In the genomic region with DNA sequence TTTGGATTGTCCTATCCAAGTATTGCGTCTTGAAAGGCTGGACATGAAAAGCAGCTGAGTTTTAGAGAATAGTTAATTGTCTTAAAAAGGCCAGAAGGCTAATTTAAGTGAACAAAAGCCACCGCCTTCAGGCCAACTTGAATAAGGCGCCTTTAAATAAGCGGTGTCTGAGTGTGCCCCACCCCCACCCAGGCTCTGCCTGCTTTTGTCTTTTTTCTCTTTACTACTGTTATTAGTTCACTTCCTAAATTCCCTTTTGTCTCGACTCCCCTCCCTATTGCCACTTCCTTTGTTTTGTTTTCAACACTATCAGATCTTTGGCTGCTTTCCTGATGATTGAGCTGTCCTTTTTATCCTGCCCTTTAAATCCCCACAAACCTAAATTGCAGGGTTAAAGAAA, we compare ENCODE assay signal across 8 mouse cellular contexts. TPM values are rescaled to one million over a fixed set of nuclear protein-coding genes. Genes with fewer than 3 reads are reported as not detected.
DNase-seq lines count a peak whose midpoint lies in the region; ATAC-seq lines count a peak whose summit lies in the region.

No protein-coding gene starts in this region.

- H3K9me3 ChIP-seq in hindbrain, embryonic 16.5 days (ENCODE audit: control insufficient read depth, low read length) = no peaks in the 10 kb centered on the region
- no peaks in the 10 kb centered on the region for H3K9me3 ChIP-seq in limb, embryonic 15.5 days
- H3K9me3 ChIP-seq in midbrain, embryonic 13.5 days = no peaks in the 10 kb centered on the region

- H3K9ac ChIP-seq in hindbrain, embryonic 16.5 days (ENCODE audit: low read depth, low read length) = peak overlapping the region; percentile 60; the same call in 1 of the 2 replicates
- H3K9ac ChIP-seq in limb, embryonic 15.5 days = peak overlapping the region; percentile 14; the same call in 1 of the 2 replicates
- H3K9ac ChIP-seq in midbrain, embryonic 13.5 days (replicated peaks) = peak overlapping the region; percentile 71

- H3K36me3 ChIP-seq in hindbrain, embryonic 16.5 days (ENCODE audit: control insufficient read depth, insufficient read depth, low read length) = no peaks in the 10 kb centered on the region
- no peaks in the 10 kb centered on the region for H3K36me3 ChIP-seq in limb, embryonic 15.5 days
- H3K36me3 ChIP-seq in midbrain, embryonic 13.5 days = no peaks in the 10 kb centered on the region

- peak overlapping the region; percentile 95 for H3K27ac ChIP-seq in hindbrain, embryonic 16.5 days (ENCODE audit: low read depth, low read length)
- H3K27ac ChIP-seq in limb, embryonic 15.5 days = peak overlapping the region; percentile 99
- peak overlapping the region; percentile 96 for H3K27ac ChIP-seq in midbrain, embryonic 13.5 days

- peak overlapping the region; percentile 50 for H3K4me3 ChIP-seq in hindbrain, embryonic 16.5 days (ENCODE audit: low read length)
- peak overlapping the region; percentile 63 for H3K4me3 ChIP-seq in limb, embryonic 15.5 days
- peak overlapping the region; percentile 60 for H3K4me3 ChIP-seq in midbrain, embryonic 13.5 days (replicated peaks)

- no peaks in the 10 kb centered on the region for H3K27me3 ChIP-seq in hindbrain, embryonic 16.5 days (replicated peaks; ENCODE audit: control insufficient read depth, insufficient read depth, low read length)
- no peaks in the 10 kb centered on the region for H3K27me3 ChIP-seq in limb, embryonic 15.5 days
- H3K27me3 ChIP-seq in midbrain, embryonic 13.5 days = no peaks in the 10 kb centered on the region

- ATAC-seq in hindbrain, embryonic 16.5 days = peak; percentile 12; the same call in 1 of the 2 replicates
- no peak for ATAC-seq in limb, embryonic 15.5 days (ENCODE audit: insufficient number of reproducible peaks, low FRiP score, low TSS enrichment, low read depth)
- peak; percentile 4 for ATAC-seq in midbrain, embryonic 13.5 days

- H3K4me2 ChIP-seq in hindbrain, embryonic 16.5 days (ENCODE audit: low read length) = peak overlapping the region; percentile 71
- peak overlapping the region; percentile 58 for H3K4me2 ChIP-seq in limb, embryonic 15.5 days
- H3K4me2 ChIP-seq in midbrain, embryonic 13.5 days (replicated peaks) = peak overlapping the region; percentile 63

- H3K4me1 ChIP-seq in hindbrain, embryonic 16.5 days (ENCODE audit: control insufficient read depth, insufficient read depth, low read depth, low read length) = peaks cover 9% of the 10 kb centered on the region
- peaks cover 11% of the 10 kb centered on the region; the same call in 1 of the 2 replicates for H3K4me1 ChIP-seq in limb, embryonic 15.5 days
- H3K4me1 ChIP-seq in midbrain, embryonic 13.5 days (replicated peaks) = peaks cover 13% of the 10 kb centered on the region

- DNase-seq in layer of hippocampus, adult 9-11 months = peak; percentile 43
- no peak for DNase-seq in layer of hippocampus, adult 8-10 months (ENCODE audit: low spot score in 2 of 2)
- DNase-seq in cerebellum, adult 9-11 months = peak; percentile 57
- peak; percentile 22 to 40 for DNase-seq in frontal cortex, postnatal 14 days (ENCODE audit: low spot score in 2 of 2)
- peak; percentile 23 to 31 for DNase-seq in thymus, postnatal 10 days (ENCODE audit: low spot score in 2 of 2)

- 2% methylated on average over 5 of the region's 5 CpGs for WGBS in hindbrain, embryonic 16.5 days
- 4% methylated on average over 5 of the region's 5 CpGs for WGBS in limb, embryonic 15.5 days
- WGBS in midbrain, embryonic 13.5 days = 2% methylated on average over 5 of the region's 5 CpGs

RNA-seq across cellular contexts. Expression of gene Ccnl1, which starts 17.3 kb away (rescaled TPM):
- 10 to 100 TPM; 60.5 to 74.3 (median 61.4) TPM for total RNA-seq in layer of hippocampus, adult 8-10 months (2022)
- polyA plus RNA-seq in hindbrain, embryonic 16.5 days (2015; fragmentation: Nextera tagmentation; extraction: Ambion mirVana) = 53.2 and 60.5 TPM in 2 replicates
- 101 and 110 TPM in 2 replicates for polyA plus RNA-seq in limb, embryonic 15.5 days (2015; fragmentation: Nextera tagmentation; extraction: Ambion mirVana)
- 87.8 and 94.2 TPM in 2 replicates for polyA plus RNA-seq in midbrain, embryonic 13.5 days (2015; fragmentation: Nextera tagmentation; extraction: Ambion mirVana)

Comparison
In these comparisons a context has a peak if more than half of its experiments do, and no peak if none do; other contexts are left out.
1. DNase-seq: peak in layer of hippocampus, adult 9-11 months (single experiment), cerebellum, adult 9-11 months (single experiment), frontal cortex, postnatal 14 days (2 of 2) and thymus, postnatal 10 days (2 of 2); none in layer of hippocampus, adult 8-10 months (0 of 2).
2. H3K9ac ChIP-seq: peak in every context shown above with its lines; median percentile 71 in midbrain, embryonic 13.5 days; 60 in hindbrain, embryonic 16.5 days; 14 in limb, embryonic 15.5 days.
3. Peak in every context shown above with its lines, with median percentiles within 50 percentile points of each other: H3K27ac ChIP-seq, H3K4me2 ChIP-seq and H3K4me3 ChIP-seq.